Mouse (Mus musculus) ES-E14 (cell line): ENCODE data around the gene Spem2.

Experiments used
- ZC3H11A ChIP-seq: IDR thresholded peaks from 2 replicates; pipeline ENCODE4 v1.6.1; 2012; ENCODE audit warnings: low read depth, mild to moderate bottlenecking, inconsistent platforms, low read length, borderline replicate concordance
- ZNF384 ChIP-seq: IDR thresholded peaks from 2 replicates; pipeline ENCODE4 v1.6.1; 2012; ENCODE audit warnings: low read depth, low read length, inconsistent platforms

DNA sequence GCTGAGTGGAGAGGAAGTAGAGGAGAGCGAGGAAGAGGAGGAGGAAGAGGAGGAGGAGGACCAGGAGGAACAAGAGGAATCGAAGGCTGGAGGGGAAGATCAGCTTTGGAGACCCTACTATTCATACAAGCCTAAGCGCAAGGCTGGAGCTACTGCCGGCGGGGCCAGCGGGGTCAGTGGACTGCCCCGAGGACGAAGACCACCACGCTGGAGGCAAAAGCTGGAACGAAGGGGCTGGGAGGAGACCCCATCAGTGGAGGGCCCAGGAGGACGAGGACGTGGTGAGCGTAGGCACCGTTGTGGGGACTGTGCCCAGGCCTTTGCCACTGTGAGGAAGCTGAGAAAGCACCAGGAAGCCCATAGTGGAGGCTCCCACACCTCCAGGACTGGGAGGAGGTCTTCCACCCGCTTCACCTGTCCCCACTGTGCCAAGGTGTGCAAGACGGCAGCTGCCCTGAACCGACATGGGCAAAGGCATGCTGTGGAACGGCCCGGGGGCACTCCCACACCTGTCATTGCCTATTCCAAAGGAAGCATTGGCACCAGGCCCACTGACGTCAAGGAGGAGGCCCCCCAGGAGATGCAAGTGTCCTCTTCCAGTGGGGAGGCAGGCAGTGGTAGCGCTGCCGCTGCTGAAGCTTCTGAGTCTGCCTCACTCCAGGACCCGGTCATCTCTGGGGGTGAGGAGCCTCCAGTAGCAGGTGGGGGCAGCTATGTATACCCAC lies 39.8 kb downstream of the Spem2 start:
- TF ChIP-seq ZNF384 (no peak), ZC3H11A (no peak)
